Mouse (Mus musculus): ENCODE data around the gene Zfp708. TPM values are rescaled to one million over a fixed set of nuclear protein-coding genes. Genes with fewer than 3 reads are reported as not detected.
"Not testable (repeated sequence)": the region's sequence is repeated elsewhere in the genome, so short reads cannot be mapped to it uniquely, and the experiment has no call there.

The Zfp708 gene
- 6.0 and 6.3 TPM in 2 replicates for polyA plus RNA-seq (2016; fragmentation: Nextera tagmentation; extraction: Ambion mirVana)

GRCm38 (mm10) chr13:67097876-67098275 lies at the start of gene Zfp708:
Gene Zfp708 (minus strand): TSS chr13:67097976.
- no peak within 1 kb of the TSS for H3K27ac ChIP-seq (replicated peaks)
- H3K4me3 ChIP-seq = no peak within 1 kb of the TSS
- 89% methylated on average over 10 of the region's 10 CpGs for WGBS
- H3K9me3 ChIP-seq = no peaks in the 10 kb centered on the region
- no peaks in the 10 kb centered on the region for H3K4me1 ChIP-seq
- no peak for DNase-seq (ENCODE audit: low spot score)
- H3K36me3 ChIP-seq (replicated peaks) = peaks cover 20% of the 10 kb centered on the region
- H3K27me3 ChIP-seq (replicated peaks; ENCODE audit: low read depth, poor library complexity, severe bottlenecking) = no peaks in the 10 kb centered on the region

DNA sequence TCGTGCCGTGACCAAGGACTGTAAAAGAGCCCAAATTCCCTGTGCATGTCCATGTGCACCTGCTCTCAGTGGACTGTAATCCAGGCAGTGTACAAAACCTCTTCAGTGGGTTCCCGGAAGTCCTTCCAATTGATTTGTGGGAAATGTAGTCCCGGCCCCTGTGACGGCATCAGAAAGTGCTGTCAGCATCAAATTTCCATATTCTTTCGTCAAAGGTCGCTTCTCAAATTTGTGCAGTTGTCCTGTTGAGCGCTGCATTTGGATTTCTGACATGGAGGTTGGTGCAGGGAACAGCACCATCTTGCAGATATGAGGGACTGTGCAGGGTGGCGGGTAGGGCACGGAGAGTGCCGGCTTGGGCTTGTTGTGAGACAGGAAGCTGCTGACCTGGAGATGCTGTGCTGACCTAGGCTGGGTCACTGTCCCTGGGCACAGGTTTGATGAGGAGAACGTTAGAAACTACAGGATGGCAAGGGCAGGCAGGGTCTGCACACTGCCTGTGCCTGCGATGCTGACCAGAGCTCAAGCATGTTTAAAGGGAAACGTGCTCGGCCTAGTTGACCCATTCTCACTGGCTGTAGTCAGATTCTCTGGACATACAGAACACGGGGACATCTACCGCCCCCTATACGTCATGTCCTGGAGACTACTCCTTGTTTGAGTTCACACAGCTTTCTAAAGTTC lies 30.4 kb upstream of the Zfp708 start:
- H3K4me1 ChIP-seq = peaks cover 7% of the 10 kb centered on the region
- DNase-seq (ENCODE audit: low spot score) = peak; percentile 83
- peak overlapping the region; percentile 76 for H3K4me3 ChIP-seq
- H3K27me3 ChIP-seq (replicated peaks; ENCODE audit: low read depth, poor library complexity, severe bottlenecking) = no peaks in the 10 kb centered on the region
- H3K27ac ChIP-seq (replicated peaks) = peak overlapping the region; percentile 82
- 0 out of 2 replicates have a peak, but pooled peaks cover 2% of the 10 kb centered on the region for H3K9me3 ChIP-seq
- H3K36me3 ChIP-seq (replicated peaks) = no peaks in the 10 kb centered on the region
- 2% methylated on average over 18 of the region's 18 CpGs for WGBS

GRCm38 (mm10) chr13:67127507-67127906 lies 29.7 kb upstream of the Zfp708 start:
- H3K4me1 ChIP-seq; DNase-seq (ENCODE audit: low spot score); H3K36me3 ChIP-seq (replicated peaks); H3K27me3 ChIP-seq (replicated peaks; ENCODE audit: low read depth, poor library complexity, severe bottlenecking); H3K4me3 ChIP-seq; H3K9me3 ChIP-seq; H3K27ac ChIP-seq (replicated peaks): not testable (repeated sequence)
- 80% methylated on average over 10 of the region's 10 CpGs for WGBS

GRCm38 (mm10) chr13:67124460-67124859 lies 26.7 kb upstream of the Zfp708 start:
- Histone ChIP-seq H3K4me3 (no peak overlapping the region), H3K4me1 (peaks cover 7% of the 10 kb centered on the region)
- 90% methylated on average over 1 of the region's 1 CpGs for WGBS

GRCm38 (mm10) chr13:67121360-67121759 lies 23.6 kb upstream of the Zfp708 start, which contains the start of gene Zfp759:
Gene Zfp759 (plus strand): TSS chr13:67121660.
- DNase-seq (ENCODE audit: low spot score); H3K27me3 ChIP-seq (replicated peaks; ENCODE audit: low read depth, poor library complexity, severe bottlenecking); H3K4me3 ChIP-seq; H3K4me1 ChIP-seq; H3K9me3 ChIP-seq; H3K27ac ChIP-seq (replicated peaks); H3K36me3 ChIP-seq (replicated peaks): not testable (repeated sequence)

More at GRCm38 (mm10) chr13:67124460-67124859, 26.7 kb upstream of the Zfp708 start:
- H3K27ac ChIP-seq (replicated peaks) = no peak overlapping the region
- DNase-seq (ENCODE audit: low spot score) = no peak
- no peaks in the 10 kb centered on the region for H3K36me3 ChIP-seq (replicated peaks)
- H3K9me3 ChIP-seq = 0 out of 2 replicates have a peak, but pooled peaks cover 2% of the 10 kb centered on the region
- no peaks in the 10 kb centered on the region for H3K27me3 ChIP-seq (replicated peaks; ENCODE audit: low read depth, poor library complexity, severe bottlenecking)

- 94% methylated on average over 8 of the region's 8 CpGs for WGBS
- not testable (repeated sequence) for H3K4me1 ChIP-seq; H3K36me3 ChIP-seq (replicated peaks); DNase-seq (ENCODE audit: low spot score); H3K27ac ChIP-seq (replicated peaks); H3K27me3 ChIP-seq (replicated peaks; ENCODE audit: low read depth, poor library complexity, severe bottlenecking); H3K9me3 ChIP-seq; H3K4me3 ChIP-seq
Measured at GRCm38 (mm10) chr13:67116163-67116562, 18.4 kb upstream of the Zfp708 start, which contains the start of gene Rslcan18. Gene Rslcan18 (minus strand): TSS chr13:67116263.

GRCm38 (mm10) chr13:67113287-67113686 lies 15.5 kb upstream of the Zfp708 start:
- no peaks in the 10 kb centered on the region for H3K4me1 ChIP-seq
- H3K36me3 ChIP-seq (replicated peaks) = no peaks in the 10 kb centered on the region
- H3K27ac ChIP-seq (replicated peaks) = no peak overlapping the region
- DNase-seq (ENCODE audit: low spot score) = no peak
- WGBS = 91% methylated on average over 2 of the region's 2 CpGs
- no peaks in the 10 kb centered on the region for H3K27me3 ChIP-seq (replicated peaks; ENCODE audit: low read depth, poor library complexity, severe bottlenecking)
- no peak overlapping the region for H3K4me3 ChIP-seq
- H3K9me3 ChIP-seq = no peaks in the 10 kb centered on the region

- no peaks in the 10 kb centered on the region for H3K9me3 ChIP-seq
- no peaks in the 10 kb centered on the region for H3K36me3 ChIP-seq (replicated peaks)
- no peak overlapping the region for H3K27ac ChIP-seq (replicated peaks)
- no peak for DNase-seq (ENCODE audit: low spot score)
- peaks cover 6% of the 10 kb centered on the region for H3K4me1 ChIP-seq
- no peaks in the 10 kb centered on the region for H3K27me3 ChIP-seq (replicated peaks; ENCODE audit: low read depth, poor library complexity, severe bottlenecking)
- 85% methylated on average over 12 of the region's 12 CpGs for WGBS
- no peak overlapping the region for H3K4me3 ChIP-seq
Measured at GRCm38 (mm10) chr13:67112096-67112495, 14.3 kb upstream of the Zfp708 start.

DNA sequence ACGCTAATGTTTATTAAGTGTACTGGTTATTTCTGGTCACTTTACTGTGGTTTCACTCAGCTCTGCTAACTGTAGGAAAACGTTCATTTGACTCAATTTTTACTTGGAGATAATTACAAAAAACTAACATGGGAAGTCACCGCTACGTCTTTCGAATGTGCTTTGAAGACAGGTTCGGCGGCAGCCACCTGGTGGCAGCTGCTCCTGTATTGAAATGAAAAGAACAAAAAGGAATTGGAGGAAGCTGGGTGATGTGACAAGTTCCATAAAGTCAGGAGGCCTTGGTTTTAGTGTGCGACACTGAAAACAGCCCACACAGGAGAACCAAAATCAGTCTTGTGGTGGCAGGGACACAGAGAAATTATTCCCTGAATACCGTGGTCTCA lies 11.0 kb upstream of the Zfp708 start:
- H3K27ac ChIP-seq (replicated peaks) = peak overlapping the region; percentile 87
- DNase-seq (ENCODE audit: low spot score) = peak; percentile 66
- 7% methylated on average over 9 of the region's 9 CpGs for WGBS

DNA sequence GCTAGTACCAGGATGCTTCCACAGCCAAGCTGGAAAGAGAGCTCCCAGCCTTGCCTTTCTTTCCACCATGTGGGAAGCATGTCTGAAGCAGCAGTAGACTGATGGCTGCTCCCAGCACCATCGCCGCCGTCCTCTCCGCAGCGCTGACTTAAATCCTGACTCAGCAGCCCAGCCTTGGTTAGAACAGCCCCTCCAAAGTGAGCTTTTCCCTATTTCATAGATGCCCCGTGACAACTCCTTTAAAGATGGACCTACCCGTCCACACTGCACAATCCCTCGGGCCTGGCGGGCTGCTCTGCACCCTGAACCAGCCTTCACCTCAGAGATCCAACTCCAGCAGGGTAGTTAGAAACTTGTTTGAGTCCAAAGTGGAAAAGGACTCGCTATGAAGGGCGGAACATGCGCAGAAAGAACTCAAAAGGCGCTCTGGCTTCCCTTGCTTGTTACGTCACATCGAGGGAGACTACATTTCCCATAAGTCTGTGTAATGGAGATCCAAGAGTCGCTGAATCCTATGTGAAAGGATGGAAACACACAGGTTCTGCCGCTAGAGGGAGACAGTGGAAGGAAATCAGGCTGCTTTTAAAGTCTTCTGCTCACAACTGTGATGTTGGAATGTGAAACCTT lies 10.5 kb upstream of the Zfp708 start, which contains the start of gene Gm28557:
Gene Gm28557 (minus strand): TSS at position 411 of the 627 bp plus-strand sequence.
- DNase-seq (ENCODE audit: low spot score) = peak; percentile 85
- no peaks in the 10 kb centered on the region for H3K27me3 ChIP-seq (replicated peaks; ENCODE audit: low read depth, poor library complexity, severe bottlenecking)
- H3K4me3 ChIP-seq = peak within 1 kb of the TSS; percentile 75
- H3K36me3 ChIP-seq (replicated peaks) = peaks cover 11% of the 10 kb centered on the region
- peak within 1 kb of the TSS; percentile 87 for H3K27ac ChIP-seq (replicated peaks)
- under 1% methylated on average over 17 of the region's 17 CpGs for WGBS
- H3K4me1 ChIP-seq = peaks cover 6% of the 10 kb centered on the region
- peaks cover 15% of the 10 kb centered on the region; the same call in 1 of the 2 replicates for H3K9me3 ChIP-seq

More for the DNA sequence above, 11.0 kb upstream of the Zfp708 start:
- H3K27me3 ChIP-seq (replicated peaks; ENCODE audit: low read depth, poor library complexity, severe bottlenecking) = no peaks in the 10 kb centered on the region
- peaks cover 11% of the 10 kb centered on the region for H3K36me3 ChIP-seq (replicated peaks)
- H3K4me1 ChIP-seq = peaks cover 6% of the 10 kb centered on the region
- peaks cover 15% of the 10 kb centered on the region; the same call in 1 of the 2 replicates for H3K9me3 ChIP-seq
- H3K4me3 ChIP-seq = peak overlapping the region; percentile 75

DNA sequence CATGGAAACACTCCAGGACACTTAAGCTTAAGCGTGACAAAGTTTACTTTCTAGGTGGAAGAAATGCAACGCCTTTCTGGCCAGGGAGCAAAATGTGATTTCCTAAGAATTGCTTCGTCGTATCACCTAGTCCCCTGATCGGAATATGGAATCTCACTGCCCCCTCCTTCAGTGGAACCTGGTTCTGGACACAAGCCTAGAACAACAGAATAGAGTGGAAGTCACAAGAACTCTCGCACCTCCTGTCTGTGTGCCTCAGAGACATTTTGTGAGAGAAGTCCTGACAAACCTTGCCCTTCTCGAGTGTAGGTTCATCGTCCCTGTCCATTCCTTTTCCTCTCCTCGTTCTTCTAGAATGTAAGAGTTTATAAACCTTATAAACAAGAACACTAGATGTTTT lies 9.9 kb upstream of the Zfp708 start:
- no peaks in the 10 kb centered on the region for H3K27me3 ChIP-seq (replicated peaks; ENCODE audit: low read depth, poor library complexity, severe bottlenecking)
- WGBS = 72% methylated on average over 9 of the region's 9 CpGs
- peak overlapping the region; percentile 75 for H3K4me3 ChIP-seq
- H3K27ac ChIP-seq (replicated peaks) = peak overlapping the region; percentile 87
- H3K9me3 ChIP-seq = peaks cover 15% of the 10 kb centered on the region; the same call in 1 of the 2 replicates
- peaks cover 6% of the 10 kb centered on the region for H3K4me1 ChIP-seq
- H3K36me3 ChIP-seq (replicated peaks) = peaks cover 11% of the 10 kb centered on the region
- DNase-seq (ENCODE audit: low spot score) = no peak

- Histone ChIP-seq H3K4me1 (no peaks in the 10 kb centered on the region), H3K9me3 (no peaks in the 10 kb centered on the region), H3K27ac (replicated peaks) (no peak overlapping the region), H3K36me3 (replicated peaks) (0 out of 2 replicates have a peak, but pooled peaks cover 8% of the 10 kb centered on the region), H3K4me3 (no peak overlapping the region), H3K27me3 (replicated peaks; ENCODE audit: low read depth, poor library complexity, severe bottlenecking) (no peaks in the 10 kb centered on the region)
- 82% methylated on average over 1 of the region's 1 CpGs for WGBS
- no peak for DNase-seq (ENCODE audit: low spot score)
Measured at GRCm38 (mm10) chr13:67090154-67090553, 7.6 kb downstream of the Zfp708 start.

All from embryonic facial prominence, embryonic 10.5 days (tissue).